Mouse (Mus musculus) liver, embryonic 15.5 days (tissue): ENCODE results near the gene Zc3hav1l. TPM values are rescaled to one million over a fixed set of nuclear protein-coding genes. Genes with fewer than 3 reads are reported as not detected.
A peak's percentile ranks its signal among the peaks of the same experiment; 100 is the strongest.

Experiments used
- ATAC-seq: fragments of 200-750 bp; cut with Nextera tagmentation; 2 replicates; pipeline ENCODE4 v1.8.0; 2017; ENCODE audit warnings: moderate number of reproducible peaks, mild to moderate bottlenecking, moderate library complexity; ENCODE audit not compliant: insufficient read depth
- H3K27ac ChIP-seq: fragments of 300-500 bp; sonication (generic); replicated peaks from 2 replicates; pipeline ENCODE4 v1.5.1; 2015; ENCODE audit warnings: mild to moderate bottlenecking, inconsistent platforms
- H3K27me3 ChIP-seq: fragments of 300-500 bp; sonication (generic); 2 replicates; pipeline ENCODE4 v1.6.1; 2015; ENCODE audit warnings: mild to moderate bottlenecking, inconsistent platforms
- H3K36me3 ChIP-seq: fragments of 300-500 bp; sonication (generic); replicated peaks from 2 replicates; pipeline ENCODE4 v1.6.1; 2015; ENCODE audit warnings: moderate library complexity, mild to moderate bottlenecking, inconsistent platforms
- H3K4me1 ChIP-seq: fragments of 300-500 bp; sonication (generic); replicated peaks from 2 replicates; pipeline ENCODE4 v1.6.1; 2015; ENCODE audit warnings: inconsistent platforms
- H3K4me2 ChIP-seq: fragments of 300-500 bp; sonication (generic); 2 replicates; pipeline ENCODE4 v1.6.1; 2015; ENCODE audit warnings: moderate library complexity, mild to moderate bottlenecking, inconsistent platforms
- H3K4me3 ChIP-seq: fragments of 300-500 bp; sonication (generic); replicated peaks from 2 replicates; pipeline ENCODE4 v1.5.1; 2015; ENCODE audit warnings: mild to moderate bottlenecking, inconsistent platforms
- H3K9ac ChIP-seq: fragments of 300-500 bp; sonication (generic); 2 replicates; pipeline ENCODE4 v1.6.1; 2015; ENCODE audit warnings: moderate library complexity, mild to moderate bottlenecking, inconsistent platforms
- H3K9me3 ChIP-seq: fragments of 300-500 bp; sonication (generic); replicated peaks from 2 replicates; pipeline ENCODE4 v1.6.1; 2016; ENCODE audit warnings: inconsistent platforms
- WGBS: fragments of 180-500 bp; shearing (Covaris S2); methylation state at CpG from one replicate; pipeline ENCODE4 v1.1.7; 2015; ENCODE audit warnings: mixed read lengths; ENCODE audit not compliant: insufficient replicate concordance; 5-methylcytosine and 5-hydroxymethylcytosine counted together
- polyA plus RNA-seq: library from polyadenylated mRNA; unstranded; fragments of >200 nt; fragmentation: Nextera tagmentation; extraction: Ambion mirVana; gene quantifications from 2 replicates; pipeline ENCODE4 v1.2.1, GENCODE M21; 2015

Gene Zc3hav1l
- polyA plus RNA-seq, 1 experiment from 2014 or later, result 1.4 TPM

DNA sequence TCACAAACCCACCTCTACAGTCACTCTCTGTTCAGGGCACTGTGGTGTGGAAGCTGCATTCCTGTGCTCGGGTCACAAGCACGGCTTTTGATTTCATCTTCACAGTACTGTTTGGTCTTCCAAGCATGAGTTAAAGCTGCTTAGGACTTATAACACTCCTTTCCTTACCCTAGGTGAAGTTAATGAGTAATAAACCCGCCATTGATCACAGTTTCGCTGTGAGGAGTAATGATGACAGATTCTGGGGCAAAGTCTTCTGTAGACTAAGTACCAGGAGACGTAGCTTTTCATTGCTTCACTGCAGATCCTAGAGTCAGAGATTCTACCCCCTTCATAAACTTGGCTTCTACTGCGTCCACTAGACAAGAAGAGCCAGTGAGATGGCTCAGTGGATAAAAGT, 36.2 kb upstream of the Zc3hav1l start:
- Histone ChIP-seq H3K9me3 (no peaks in the 10 kb centered on the region), H3K9ac (no peak overlapping the region), H3K4me2 (no peak overlapping the region), H3K4me1 (peaks cover 40% of the 10 kb centered on the region), H3K4me3 (no peak overlapping the region), H3K27me3 (no peaks in the 10 kb centered on the region), H3K27ac (0 out of 2 replicates have a peak overlapping the region, but pooled peaks have one; percentile 7), H3K36me3 (peaks cover 100% of the 10 kb centered on the region)
- no peak for ATAC-seq
- WGBS, result 81% methylated on average over 6 of the region's 6 CpGs

- no peaks in the 10 kb centered on the region for H3K4me1 ChIP-seq
- no peak overlapping the region; the same call in 1 of the 2 replicates for H3K27ac ChIP-seq
- no peak overlapping the region for H3K4me3 ChIP-seq
- H3K9ac ChIP-seq, result no peak overlapping the region
- H3K9me3 ChIP-seq, result no peaks in the 10 kb centered on the region
- peaks cover 98% of the 10 kb centered on the region for H3K36me3 ChIP-seq
- no peak for ATAC-seq
- H3K27me3 ChIP-seq, result no peaks in the 10 kb centered on the region
- WGBS, result 61% methylated on average over 4 of the region's 4 CpGs
- no peak overlapping the region for H3K4me2 ChIP-seq
These were observed 27.5 kb upstream of the Zc3hav1l start for GRCm38 (mm10) chr6:38326596-38326995.

DNA sequence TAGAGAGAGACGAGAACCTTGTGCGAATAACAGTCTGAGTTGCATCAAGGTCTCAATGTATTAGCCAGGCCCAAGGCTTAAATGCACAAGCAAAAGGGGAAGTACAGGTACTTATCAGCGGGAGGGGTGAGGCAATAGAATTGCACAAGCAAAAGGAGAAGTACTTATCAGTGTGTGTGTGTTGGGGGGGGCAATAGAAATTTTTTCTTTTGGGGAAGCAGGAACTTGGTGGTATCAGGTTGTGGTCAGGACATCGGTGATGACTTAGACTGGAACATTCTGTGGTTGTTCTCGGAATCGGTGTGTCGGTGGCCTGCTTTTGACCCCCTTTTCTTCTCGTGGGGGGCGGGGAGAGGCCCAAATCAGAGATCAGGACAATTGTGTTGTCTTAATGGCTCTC, 21.6 kb upstream of the Zc3hav1l start:
- Histone ChIP-seq H3K9ac (no peak overlapping the region), H3K9me3 (no peaks in the 10 kb centered on the region), H3K27me3 (no peaks in the 10 kb centered on the region), H3K4me3 (no peak overlapping the region), H3K4me1 (peaks cover 24% of the 10 kb centered on the region), H3K36me3 (peaks cover 98% of the 10 kb centered on the region), H3K27ac (no peak overlapping the region), H3K4me2 (no peak overlapping the region)
- ATAC-seq, result no peak
- 77% methylated on average over 9 of the region's 9 CpGs for WGBS

GRCm38 (mm10) chr6:38316050-38316449, 17.0 kb upstream of the Zc3hav1l start:
- Histone ChIP-seq H3K9ac (peak overlapping the region; percentile 26), H3K9me3 (no peaks in the 10 kb centered on the region), H3K4me2 (peak overlapping the region; percentile 62), H3K4me1 (peaks cover 30% of the 10 kb centered on the region), H3K27me3 (no peaks in the 10 kb centered on the region), H3K36me3 (peaks cover 100% of the 10 kb centered on the region), H3K4me3 (peak overlapping the region; percentile 17), H3K27ac (peak overlapping the region; percentile 92)
- peak; percentile 93 for ATAC-seq
- 72% methylated on average over 4 of the region's 4 CpGs for WGBS

- H3K27ac ChIP-seq, result peak overlapping the region; percentile 24; the same call in 1 of the 2 replicates
- H3K9ac ChIP-seq, result no peak overlapping the region
- peaks cover 100% of the 10 kb centered on the region for H3K36me3 ChIP-seq
- H3K27me3 ChIP-seq, result no peaks in the 10 kb centered on the region
- H3K9me3 ChIP-seq, result no peaks in the 10 kb centered on the region
- no peak overlapping the region for H3K4me2 ChIP-seq
- no peaks in the 10 kb centered on the region for H3K4me1 ChIP-seq
- ATAC-seq, result no peak
- H3K4me3 ChIP-seq, result no peak overlapping the region
These were observed 10.7 kb upstream of the Zc3hav1l start for GRCm38 (mm10) chr6:38309741-38310140.

- peaks cover 70% of the 10 kb centered on the region for H3K36me3 ChIP-seq
- no peak overlapping the region for H3K4me2 ChIP-seq
- no peaks in the 10 kb centered on the region for H3K9me3 ChIP-seq
- 80% methylated on average over 3 of the region's 3 CpGs for WGBS
- H3K27ac ChIP-seq, result no peak overlapping the region
- no peak overlapping the region for H3K9ac ChIP-seq
- H3K27me3 ChIP-seq, result no peaks in the 10 kb centered on the region
- no peaks in the 10 kb centered on the region for H3K4me1 ChIP-seq
- H3K4me3 ChIP-seq, result no peak overlapping the region
- no peak for ATAC-seq
These were observed 5.9 kb upstream of the Zc3hav1l start for GRCm38 (mm10) chr6:38304981-38305380.

DNA sequence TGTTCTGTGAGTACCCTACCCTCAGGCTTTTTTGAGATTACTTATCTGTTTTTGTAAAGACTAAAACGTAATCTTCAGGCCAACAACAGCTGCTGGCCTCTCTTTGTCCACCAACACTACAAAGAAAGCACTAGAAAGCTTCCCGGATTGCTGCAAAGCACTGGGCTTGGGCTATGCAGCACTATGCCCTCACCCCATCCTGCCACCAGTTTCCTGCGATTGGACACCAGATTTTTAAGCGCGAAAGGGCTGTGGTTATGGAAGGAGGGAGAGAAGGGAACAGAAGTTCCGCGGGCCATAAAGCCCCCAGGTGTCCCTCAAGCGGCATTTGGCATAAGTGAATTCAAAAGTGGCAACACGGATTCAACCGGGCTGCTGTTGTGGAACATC, 818 bp downstream of the Zc3hav1l start:
- Histone ChIP-seq H3K9ac (peak overlapping the region; percentile 64; the same call in 1 of the 2 replicates), H3K4me1 (peaks cover 23% of the 10 kb centered on the region)

GRCm38 (mm10) chr6:38297580-38298245, 1.3 kb downstream of the Zc3hav1l start:
- H3K36me3 ChIP-seq, result peaks cover 24% of the 10 kb centered on the region
- H3K9ac ChIP-seq, result no peak overlapping the region
- H3K27me3 ChIP-seq, result 0 out of 2 replicates have a peak, but pooled peaks cover 6% of the 10 kb centered on the region
- H3K4me3 ChIP-seq, result peak overlapping the region; percentile 71
- peaks cover 23% of the 10 kb centered on the region for H3K4me1 ChIP-seq
- 0 out of 2 replicates have a peak overlapping the region, but pooled peaks have one; percentile 70 for H3K27ac ChIP-seq
- no peaks in the 10 kb centered on the region for H3K9me3 ChIP-seq
- peak overlapping the region; percentile 82 for H3K4me2 ChIP-seq
- WGBS, result 55% methylated on average over 12 of the region's 12 CpGs
- no peak for ATAC-seq

More for the DNA sequence above, 818 bp downstream of the Zc3hav1l start:
- peak overlapping the region; percentile 82 for H3K4me2 ChIP-seq
- WGBS, result 0% methylated on average over 10 of the region's 10 CpGs
- peaks cover 23% of the 10 kb centered on the region for H3K36me3 ChIP-seq
- H3K4me3 ChIP-seq, result peak overlapping the region; percentile 71
- no peak for ATAC-seq
- H3K27me3 ChIP-seq, result 0 out of 2 replicates have a peak, but pooled peaks cover 6% of the 10 kb centered on the region
- peak overlapping the region; percentile 70; the same call in 1 of the 2 replicates for H3K27ac ChIP-seq
- no peaks in the 10 kb centered on the region for H3K9me3 ChIP-seq

GRCm38 (mm10) chr6:38293708-38294107, 5.4 kb downstream of the Zc3hav1l start:
- Histone ChIP-seq H3K4me3 (no peak overlapping the region), H3K27me3 (0 out of 2 replicates have a peak, but pooled peaks cover under 1% of the 10 kb centered on the region), H3K4me2 (no peak overlapping the region), H3K27ac (no peak overlapping the region), H3K4me1 (peaks cover 11% of the 10 kb centered on the region), H3K9ac (no peak overlapping the region), H3K36me3 (peaks cover 37% of the 10 kb centered on the region), H3K9me3 (no peaks in the 10 kb centered on the region)
- no peak for ATAC-seq
- WGBS, result 57% methylated on average over 3 of the region's 3 CpGs

DNA sequence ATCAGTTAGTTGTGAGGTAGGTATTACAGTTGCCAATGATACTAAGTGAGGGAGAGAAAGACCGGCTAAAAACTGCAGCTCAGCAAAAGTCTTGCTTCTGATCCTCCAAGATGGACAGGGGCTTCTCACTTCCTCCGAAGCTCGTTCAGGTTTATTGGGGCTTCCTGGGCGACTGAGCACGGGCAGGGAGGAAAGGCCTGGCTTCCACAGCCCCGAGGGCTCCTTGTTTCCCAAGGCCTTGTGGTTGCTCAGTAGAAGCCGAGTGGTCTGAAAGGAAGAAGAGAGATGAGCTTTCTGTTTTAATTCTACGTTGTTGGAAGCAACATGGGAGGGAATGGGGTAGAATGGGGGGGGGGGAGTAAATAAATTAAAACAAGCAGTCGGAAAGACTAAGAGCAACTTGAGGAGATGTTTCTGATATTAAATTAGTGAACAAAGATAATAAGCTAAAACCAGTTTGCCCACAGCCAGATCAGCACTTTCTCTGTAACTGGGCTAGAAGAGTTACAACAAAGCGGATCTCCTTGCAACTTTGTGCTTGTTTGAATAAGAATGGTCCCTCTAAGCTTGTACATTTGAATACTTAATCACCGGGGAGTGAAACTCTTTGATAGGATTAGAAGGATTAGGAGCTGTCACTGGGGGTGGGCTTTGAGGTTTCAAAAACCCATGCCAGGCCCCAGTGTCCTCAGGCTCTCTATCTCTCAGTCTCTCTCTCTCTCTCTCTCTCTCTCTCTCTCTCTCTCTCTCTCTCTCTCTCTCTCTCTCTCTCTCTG, 6.0 kb downstream of the Zc3hav1l start:
- Histone ChIP-seq H3K4me1 (peaks cover 5% of the 10 kb centered on the region), H3K9me3 (no peaks in the 10 kb centered on the region), H3K4me3 (no peak overlapping the region), H3K36me3 (peaks cover 37% of the 10 kb centered on the region), H3K27ac (no peak overlapping the region), H3K9ac (no peak overlapping the region), H3K4me2 (no peak overlapping the region), H3K27me3 (no peaks in the 10 kb centered on the region)
- no peak for ATAC-seq
- WGBS, result 72% methylated on average over 11 of the region's 11 CpGs

DNA sequence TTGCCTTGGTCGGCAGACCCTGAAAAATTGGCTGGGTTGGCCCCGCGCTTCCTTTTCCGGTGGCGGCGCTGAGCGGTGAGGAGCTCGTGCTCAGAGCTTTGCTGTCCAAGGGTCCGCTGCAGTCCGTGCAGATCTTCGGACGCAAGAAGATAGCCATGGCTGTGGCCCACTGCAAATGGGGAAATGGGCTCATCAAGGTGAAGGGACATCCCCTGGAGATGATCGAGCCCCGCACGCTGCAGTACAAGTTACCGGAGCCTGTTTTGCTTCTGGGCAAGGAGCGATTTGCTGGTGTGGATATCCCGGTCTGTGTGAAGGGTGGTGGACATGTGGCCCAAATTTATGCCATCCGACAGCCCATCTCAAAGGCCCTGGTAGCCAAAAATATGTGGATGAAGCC, 14.6 kb downstream of the Zc3hav1l start:
- Histone ChIP-seq H3K9me3 (no peaks in the 10 kb centered on the region), H3K36me3 (peaks cover 31% of the 10 kb centered on the region), H3K4me3 (no peak overlapping the region), H3K4me1 (no peaks in the 10 kb centered on the region), H3K27ac (no peak overlapping the region), H3K27me3 (no peaks in the 10 kb centered on the region), H3K9ac (no peak overlapping the region), H3K4me2 (no peak overlapping the region)
- WGBS, result 94% methylated on average over 19 of the region's 19 CpGs
- no peak for ATAC-seq
